In the genomic region with DNA sequence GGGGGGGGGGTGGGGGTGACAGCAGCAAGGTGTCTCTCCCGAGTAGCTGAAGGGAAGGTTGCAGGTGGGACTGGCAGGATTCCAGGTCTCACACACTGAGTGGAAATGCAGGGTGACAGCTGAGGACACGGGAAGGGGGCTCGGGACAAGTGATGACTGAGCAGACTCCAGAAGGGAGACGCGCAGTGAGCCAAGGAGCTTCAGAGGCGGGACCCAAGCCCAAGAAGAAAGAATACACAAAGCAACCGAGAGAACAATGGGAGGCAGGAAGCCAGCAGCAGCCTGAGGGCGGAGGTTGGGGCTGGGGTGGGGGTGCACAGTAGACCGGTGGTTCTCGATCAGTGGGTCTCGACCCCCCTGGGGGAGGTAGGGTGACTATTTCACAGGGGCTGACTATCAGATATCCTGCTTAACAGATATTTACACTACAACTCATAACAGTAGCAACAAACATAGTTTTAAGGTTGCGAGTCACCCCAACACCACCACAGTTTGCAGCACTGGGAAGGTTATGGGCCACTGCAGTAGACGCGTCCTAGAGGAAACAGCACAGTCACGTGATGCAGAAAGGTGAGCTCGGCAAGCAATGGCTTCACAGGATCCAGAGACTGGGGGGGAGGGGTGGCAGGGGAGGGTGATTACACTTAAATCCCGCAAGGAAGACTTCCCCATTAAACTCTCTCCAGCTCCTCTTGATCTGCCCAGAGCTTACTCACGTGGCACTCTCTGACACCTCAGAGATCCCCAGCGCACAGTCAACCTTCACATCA, we compare ENCODE assay signal across 8 mouse cellular contexts. TPM values are rescaled to one million over a fixed set of nuclear protein-coding genes. Genes with fewer than 3 reads are reported as not detected.
DNase-seq lines count a peak whose midpoint lies in the region; ATAC-seq and TF ChIP-seq lines count a peak whose summit lies in the region.

No protein-coding gene starts in this region.

- H3K9me3 ChIP-seq in megakaryocyte, embryonic 14.5 days: no peaks in the 10 kb centered on the region
- H3K9me3 ChIP-seq in heart, postnatal 0 days (replicated peaks; ENCODE audit: control insufficient read depth, low read length): no peaks in the 10 kb centered on the region
- no peaks in the 10 kb centered on the region for H3K9me3 ChIP-seq in liver, embryonic 15.5 days (replicated peaks)

- H3K4me1 ChIP-seq in megakaryocyte, embryonic 14.5 days: peaks cover 100% of the 10 kb centered on the region
- H3K4me1 ChIP-seq in heart, postnatal 0 days (ENCODE audit: control insufficient read depth, insufficient read depth): peaks cover 60% of the 10 kb centered on the region
- H3K4me1 ChIP-seq in liver, embryonic 15.5 days (replicated peaks): peaks cover 81% of the 10 kb centered on the region
- H3K4me1 ChIP-seq in olfactory bulb, adult 2 months (ENCODE audit: control insufficient read depth, insufficient read depth, low read length): peaks cover 33% of the 10 kb centered on the region

- H3K36me3 ChIP-seq in megakaryocyte, embryonic 14.5 days (replicated peaks; ENCODE audit: low read length): peaks cover 29% of the 10 kb centered on the region
- no peaks in the 10 kb centered on the region for H3K36me3 ChIP-seq in heart, postnatal 0 days (replicated peaks; ENCODE audit: control insufficient read depth, insufficient read depth, low read length)
- H3K36me3 ChIP-seq in liver, embryonic 15.5 days (replicated peaks): no peaks in the 10 kb centered on the region

- TF ChIP-seq POLR2A in olfactory bulb, adult 2 months (IDR thresholded peaks at IDR 0.05; ENCODE audit: insufficient read depth, low read depth, low read length): no peak

- H3K9ac ChIP-seq in heart, postnatal 0 days (replicated peaks; ENCODE audit: low read depth, low read length): peak overlapping the region; percentile 45; the same call in 1 of the 2 replicates
- 0 out of 2 replicates have a peak overlapping the region, but pooled peaks have one; percentile 18 for H3K9ac ChIP-seq in liver, embryonic 15.5 days

- peak overlapping the region; percentile 89 for H3K4me3 ChIP-seq in megakaryocyte, embryonic 14.5 days (replicated peaks)
- H3K4me3 ChIP-seq in heart, postnatal 0 days (ENCODE audit: low read depth, low read length): peak overlapping the region; percentile 30
- H3K4me3 ChIP-seq in liver, embryonic 15.5 days (replicated peaks): 0 out of 2 replicates have a peak overlapping the region, but pooled peaks have one; percentile 10
- H3K4me3 ChIP-seq in olfactory bulb, adult 2 months (ENCODE audit: insufficient read depth, low read depth, low read length): peak overlapping the region; percentile 19

- peak overlapping the region; percentile 90 for H3K27ac ChIP-seq in heart, postnatal 0 days (ENCODE audit: low read depth)
- H3K27ac ChIP-seq in liver, embryonic 15.5 days (replicated peaks): peak overlapping the region; percentile 83
- H3K27ac ChIP-seq in olfactory bulb, adult 2 months (ENCODE audit: insufficient read depth, low read depth, low read length): no peak overlapping the region

- peak; percentile 77 to 80 for DNase-seq in cerebellum, postnatal 10 days
- DNase-seq in heart, postnatal 0 days (ENCODE audit: low spot score): peak; percentile 66
- DNase-seq in ovary, postnatal 10 days (ENCODE audit: low spot score): no peak

- TF ChIP-seq CTCF in heart, postnatal 0 days (IDR thresholded peaks at IDR 0.05; ENCODE audit: low read depth): no peak
- TF ChIP-seq CTCF in olfactory bulb, adult 2 months (IDR thresholded peaks at IDR 0.05; ENCODE audit: insufficient read depth, low read depth, low read length): no peak

- H3K27me3 ChIP-seq in megakaryocyte, embryonic 14.5 days (replicated peaks): no peaks in the 10 kb centered on the region
- H3K27me3 ChIP-seq in heart, postnatal 0 days (ENCODE audit: control insufficient read depth, insufficient read depth, low read length): no peaks in the 10 kb centered on the region
- no peaks in the 10 kb centered on the region for H3K27me3 ChIP-seq in liver, embryonic 15.5 days

- no peak for TF ChIP-seq EP300 in heart, postnatal 0 days (IDR thresholded peaks at IDR 0.05; ENCODE audit: low read depth)

- 14% methylated on average over 19 of the region's 19 CpGs for whole genome bisulfite sequencing in heart, postnatal 0 days
- 29% methylated on average over 19 of the region's 19 CpGs for WGBS in liver, embryonic 15.5 days (ENCODE audit: insufficient replicate concordance)
- WGBS in olfactory bulb, adult 2 months: 9% methylated on average over 19 of the region's 19 CpGs

- H3K4me2 ChIP-seq in heart, postnatal 0 days (ENCODE audit: low read depth, low read length): peak overlapping the region; percentile 68
- peak overlapping the region; percentile 60 for H3K4me2 ChIP-seq in liver, embryonic 15.5 days

- ATAC-seq in megakaryocyte, adult 5-6 weeks (ENCODE audit: poor library complexity, severe bottlenecking): no peak
- peak; percentile 50 for ATAC-seq in heart, postnatal 0 days (ENCODE audit: insufficient read depth, low read depth)
- peak; percentile 26; the same call in 1 of the 2 replicates for ATAC-seq in liver, embryonic 15.5 days (ENCODE audit: insufficient read depth)
- ATAC-seq in megakaryocyte progenitor cell, adult 5-6 weeks (replicated peaks; ENCODE audit: poor library complexity): no peak

RNA-seq across cellular contexts. Expression of gene Uck2, which starts 14.6 kb away (rescaled TPM):
- 367 and 525 TPM in 2 replicates for polyA plus RNA-seq in megakaryocyte, embryonic 14.5 days (2012; ENCODE audit: insufficient read depth, low replicate concordance)
- total RNA-seq in megakaryocyte, adult 5-6 weeks (2015): 71.2 and 79.5 TPM in 2 replicates
- total RNA-seq in megakaryocyte, adult 5-6 weeks (2017): 75.3 and 77.6 TPM in 2 replicates
- total RNA-seq in heart, postnatal 0 days (2014; rRNA removed; ENCODE audit: low replicate concordance): 60.3 and 82.4 TPM in 2 replicates
- polyA plus RNA-seq in heart, postnatal 0 days (2015; fragmentation: Nextera tagmentation; extraction: Ambion mirVana): 26.4 and 30.7 TPM in 2 replicates
- polyA plus RNA-seq in liver, embryonic 15.5 days (2015; fragmentation: Nextera tagmentation; extraction: Ambion mirVana): 30.9 and 36.0 TPM in 2 replicates
- 323 TPM in 1 of 2 replicates, not detected in the other for polyA plus RNA-seq in olfactory bulb, adult 2 months (2012; ENCODE audit: insufficient read depth, insufficient read length, low replicate concordance, missing spikeins)
- total RNA-seq in megakaryocyte progenitor cell, adult 5-6 weeks (2015): 228 and 234 TPM in 2 replicates
- 234 and 288 TPM in 2 replicates for total RNA-seq in megakaryocyte progenitor cell, adult 5-6 weeks (2017)

RNA-seq across cellular contexts. Expression of gene Tmco1, which starts 37.7 kb away (rescaled TPM):
- 15.5 and 56.2 TPM in 2 replicates for polyA plus RNA-seq in megakaryocyte, embryonic 14.5 days (2012; ENCODE audit: insufficient read depth, low replicate concordance)
- 168 and 194 TPM in 2 replicates for total RNA-seq in megakaryocyte, adult 5-6 weeks (2015)
- 167 and 196 TPM in 2 replicates for total RNA-seq in megakaryocyte, adult 5-6 weeks (2017)
- total RNA-seq in heart, postnatal 0 days (2014; rRNA removed; ENCODE audit: low replicate concordance): 68.1 and 113 TPM in 2 replicates
- 86.6 and 96.7 TPM in 2 replicates for polyA plus RNA-seq in heart, postnatal 0 days (2015; fragmentation: Nextera tagmentation; extraction: Ambion mirVana)
- polyA plus RNA-seq in liver, embryonic 15.5 days (2015; fragmentation: Nextera tagmentation; extraction: Ambion mirVana): 55.0 and 55.3 TPM in 2 replicates
- not detected in 2 replicates for polyA plus RNA-seq in olfactory bulb, adult 2 months (2012; ENCODE audit: insufficient read depth, insufficient read length, low replicate concordance, missing spikeins)
- 168 and 183 TPM in 2 replicates for total RNA-seq in megakaryocyte progenitor cell, adult 5-6 weeks (2015)
- 176 and 178 TPM in 2 replicates for total RNA-seq in megakaryocyte progenitor cell, adult 5-6 weeks (2017)

Comparison
In these comparisons a context has a peak if more than half of its experiments do, and no peak if none do; other contexts are left out.
1. H3K4me3 ChIP-seq: peak in every context shown above with its lines; median percentile 89 in megakaryocyte, embryonic 14.5 days; 30 in heart, postnatal 0 days; 19 in olfactory bulb, adult 2 months; 10 in liver, embryonic 15.5 days.
2. ATAC-seq: peak in heart, postnatal 0 days (single experiment) and liver, embryonic 15.5 days (single experiment); none in megakaryocyte, adult 5-6 weeks (single experiment) and megakaryocyte progenitor cell, adult 5-6 weeks (single experiment).